Mouse (Mus musculus): Measurements from ENCODE around the gene Pomgnt2. TPM values are rescaled to one million over a fixed set of nuclear protein-coding genes. Genes with fewer than 3 reads are reported as not detected.

Gene Pomgnt2
- total RNA-seq, 2 experiments from 2014 or later: 4.6 to 6.7 TPM

GRCm38 (mm10) chr9:122013629-122014028 is 16.7 kb upstream of the Pomgnt2 start:
- ATAC-seq (replicated peaks; ENCODE audit: poor library complexity): no peak

GRCm38 (mm10) chr9:122012816-122013215 is 15.9 kb upstream of the Pomgnt2 start:
- ATAC-seq (replicated peaks; ENCODE audit: poor library complexity): no peak

GRCm38 (mm10) chr9:122010751-122011150 is 13.8 kb upstream of the Pomgnt2 start:
- no peak for ATAC-seq (replicated peaks; ENCODE audit: poor library complexity)

GRCm38 (mm10) chr9:122008876-122009275 is 12.0 kb upstream of the Pomgnt2 start:
- no peak for ATAC-seq (replicated peaks; ENCODE audit: poor library complexity)

GRCm38 (mm10) chr9:122006609-122007008 is 9.7 kb upstream of the Pomgnt2 start:
- ATAC-seq (replicated peaks; ENCODE audit: poor library complexity): peak; percentile 76; the same call in 1 of the 2 replicates

- no peak for ATAC-seq (replicated peaks; ENCODE audit: poor library complexity)
These were observed 9.3 kb upstream of the Pomgnt2 start for GRCm38 (mm10) chr9:122006175-122006574.

GRCm38 (mm10) chr9:121997978-121998377 is 1.1 kb upstream of the Pomgnt2 start:
- ATAC-seq (replicated peaks; ENCODE audit: poor library complexity): no peak

- peak; percentile 67 for ATAC-seq (replicated peaks; ENCODE audit: poor library complexity)
These were observed 1.3 kb downstream of the Pomgnt2 start for GRCm38 (mm10) chr9:121995508-121996131.

- ATAC-seq (replicated peaks; ENCODE audit: poor library complexity): no peak
These were observed 1.8 kb downstream of the Pomgnt2 start for GRCm38 (mm10) chr9:121995077-121995476.

GRCm38 (mm10) chr9:121993047-121993446 is 3.9 kb downstream of the Pomgnt2 start:
- ATAC-seq (replicated peaks; ENCODE audit: poor library complexity): peak; percentile 70

GRCm38 (mm10) chr9:121991041-121991440 is 5.9 kb downstream of the Pomgnt2 start:
- ATAC-seq (replicated peaks; ENCODE audit: poor library complexity): no peak

- ATAC-seq (replicated peaks; ENCODE audit: poor library complexity): no peak
These were observed 7.4 kb downstream of the Pomgnt2 start for GRCm38 (mm10) chr9:121989536-121989935.

- ATAC-seq (replicated peaks; ENCODE audit: poor library complexity): no peak
These were observed 8.0 kb downstream of the Pomgnt2 start for GRCm38 (mm10) chr9:121988910-121989309.

GRCm38 (mm10) chr9:121984465-121985461 is 12.1 kb downstream of the Pomgnt2 start:
- peak; percentile 88 for ATAC-seq (replicated peaks; ENCODE audit: poor library complexity)

GRCm38 (mm10) chr9:121983504-121983903 is 13.4 kb downstream of the Pomgnt2 start:
- peak; percentile 64 for ATAC-seq (replicated peaks; ENCODE audit: poor library complexity)

- no peak for ATAC-seq (replicated peaks; ENCODE audit: poor library complexity)
These were observed 14.2 kb downstream of the Pomgnt2 start for GRCm38 (mm10) chr9:121982665-121983064.

GRCm38 (mm10) chr9:121982214-121982613 is 14.7 kb downstream of the Pomgnt2 start:
- ATAC-seq (replicated peaks; ENCODE audit: poor library complexity): no peak

GRCm38 (mm10) chr9:121981466-121982105 is 15.3 kb downstream of the Pomgnt2 start:
- no peak for ATAC-seq (replicated peaks; ENCODE audit: poor library complexity)

- no peak for ATAC-seq (replicated peaks; ENCODE audit: poor library complexity)
These were observed 15.9 kb downstream of the Pomgnt2 start for GRCm38 (mm10) chr9:121981046-121981445.

GRCm38 (mm10) chr9:121975321-121975720 is 21.6 kb downstream of the Pomgnt2 start:
- no peak for ATAC-seq (replicated peaks; ENCODE audit: poor library complexity)
